Mouse (Mus musculus): Measurements from ENCODE around the gene Mgme1. TPM values are rescaled to one million over a fixed set of nuclear protein-coding genes. Genes with fewer than 3 reads are reported as not detected.

Mgme1 gene
- polyA plus RNA-seq, 1 experiment from 2014 or later, result 17.9 TPM

DNA sequence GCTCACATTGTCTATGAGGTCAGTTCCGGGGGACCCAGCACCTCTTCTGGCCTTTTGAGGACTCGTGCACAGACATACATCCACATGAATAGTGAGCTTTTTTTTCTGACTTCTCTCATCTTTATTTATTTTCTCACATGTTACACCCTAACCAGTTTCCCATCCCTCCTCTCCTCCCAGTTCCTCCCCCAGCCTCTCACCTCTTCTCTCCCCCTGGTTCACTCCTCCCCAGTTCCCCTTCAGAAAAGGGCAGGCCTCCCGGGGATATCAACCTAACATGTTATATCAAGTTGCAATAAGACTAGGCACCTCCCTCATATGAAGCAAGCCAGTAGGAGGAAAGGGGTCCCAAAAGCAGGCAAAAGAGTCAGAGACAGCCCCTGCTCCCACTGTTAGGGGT lies 10.1 kb downstream of the Mgme1 start:
- no peaks in the 10 kb centered on the region for H3K27me3 ChIP-seq
- H3K36me3 ChIP-seq, result peaks cover 22% of the 10 kb centered on the region
- H3K4me3 ChIP-seq (replicated peaks), result no peak overlapping the region
- WGBS, result 67% methylated on average over 3 of the region's 3 CpGs
- no peak overlapping the region for H3K9ac ChIP-seq
- H3K27ac ChIP-seq (replicated peaks), result no peak overlapping the region
- H3K4me1 ChIP-seq, result no peaks in the 10 kb centered on the region
- no peak for ATAC-seq (ENCODE audit: insufficient number of reproducible peaks, low FRiP score, low TSS enrichment, low read depth)
- H3K4me2 ChIP-seq (replicated peaks), result no peak overlapping the region
- no peaks in the 10 kb centered on the region for H3K9me3 ChIP-seq (replicated peaks)

GRCm38 (mm10) chr2:144281417-144281816 lies 11.0 kb downstream of the Mgme1 start:
- Histone ChIP-seq H3K9me3 (replicated peaks) (no peaks in the 10 kb centered on the region), H3K27ac (replicated peaks) (no peak overlapping the region), H3K9ac (no peak overlapping the region), H3K4me3 (replicated peaks) (no peak overlapping the region), H3K36me3 (peaks cover 19% of the 10 kb centered on the region), H3K27me3 (no peaks in the 10 kb centered on the region), H3K4me2 (replicated peaks) (no peak overlapping the region), H3K4me1 (no peaks in the 10 kb centered on the region)
- ATAC-seq (ENCODE audit: insufficient number of reproducible peaks, low FRiP score, low TSS enrichment, low read depth), result no peak
- 61% methylated on average over 3 of the region's 3 CpGs for WGBS

DNA sequence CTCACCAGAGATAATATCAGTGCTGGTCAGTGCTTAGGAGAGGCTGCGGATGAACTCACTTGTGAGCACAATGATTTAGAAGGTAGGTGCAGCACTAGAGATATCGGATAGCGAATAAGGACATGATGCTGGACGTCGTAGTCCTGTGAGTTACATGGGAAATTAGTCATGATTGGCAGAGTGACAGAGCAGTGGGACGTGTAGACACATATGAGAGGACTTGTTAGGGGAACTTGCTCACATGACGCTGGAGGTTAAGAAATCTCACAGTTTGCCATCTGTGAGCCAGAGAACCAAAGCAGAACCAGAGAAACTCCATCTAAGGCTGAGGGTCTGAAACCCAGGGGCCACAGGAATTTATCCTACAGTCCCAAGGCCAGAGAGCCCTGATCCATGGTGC lies 19.9 kb downstream of the Mgme1 start:
- Histone ChIP-seq H3K4me3 (replicated peaks) (no peak overlapping the region), H3K36me3 (no peaks in the 10 kb centered on the region), H3K4me2 (replicated peaks) (no peak overlapping the region), H3K9me3 (replicated peaks) (no peaks in the 10 kb centered on the region), H3K27me3 (no peaks in the 10 kb centered on the region; the same call in 1 of the 2 replicates), H3K27ac (replicated peaks) (no peak overlapping the region), H3K4me1 (no peaks in the 10 kb centered on the region), H3K9ac (no peak overlapping the region)
- ATAC-seq (ENCODE audit: insufficient number of reproducible peaks, low FRiP score, low TSS enrichment, low read depth), result no peak
- 78% methylated on average over 7 of the region's 7 CpGs for WGBS

GRCm38 (mm10) chr2:144291600-144292305 lies 21.3 kb downstream of the Mgme1 start:
- H3K27ac ChIP-seq (replicated peaks), result no peak overlapping the region
- WGBS, result 85% methylated on average over 11 of the region's 11 CpGs

DNA sequence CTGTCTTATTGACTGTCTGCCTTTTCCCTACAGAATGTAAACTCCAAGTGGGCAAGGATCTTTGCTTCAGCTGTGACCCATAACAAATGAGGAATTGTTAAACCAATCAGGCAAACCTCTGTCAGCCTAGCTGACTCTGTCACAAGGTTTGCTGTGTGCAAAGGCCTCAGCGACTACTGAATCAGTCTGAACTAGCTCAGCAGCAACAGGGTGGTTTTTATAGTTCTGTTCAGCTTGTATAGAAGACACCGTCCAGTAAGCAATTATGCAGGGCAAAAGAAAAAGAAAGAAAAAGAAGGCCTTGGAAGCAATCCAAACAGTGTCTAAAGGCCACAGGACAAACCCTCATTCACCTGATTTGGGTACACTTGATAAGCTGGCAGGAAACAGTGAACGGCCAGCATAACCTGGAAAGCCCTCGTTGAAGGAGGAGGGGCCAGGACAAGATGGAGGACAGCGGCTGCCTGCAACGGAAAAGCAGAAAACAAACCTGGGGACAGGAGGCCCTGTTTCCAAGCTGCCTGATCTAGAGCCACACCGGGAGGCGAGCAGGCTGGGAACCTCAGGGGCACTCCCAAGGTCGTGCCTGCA lies 24.8 kb downstream of the Mgme1 start:
- no peak overlapping the region for H3K27ac ChIP-seq (replicated peaks)
- H3K4me1 ChIP-seq, result no peaks in the 10 kb centered on the region
- no peaks in the 10 kb centered on the region for H3K36me3 ChIP-seq
- no peak overlapping the region for H3K9ac ChIP-seq
- H3K27me3 ChIP-seq, result no peaks in the 10 kb centered on the region
- 71% methylated on average over 9 of the region's 9 CpGs for WGBS
- ATAC-seq (ENCODE audit: insufficient number of reproducible peaks, low FRiP score, low TSS enrichment, low read depth), result no peak
- H3K4me3 ChIP-seq (replicated peaks), result no peak overlapping the region
- H3K9me3 ChIP-seq (replicated peaks), result no peaks in the 10 kb centered on the region
- H3K4me2 ChIP-seq (replicated peaks), result no peak overlapping the region

More at GRCm38 (mm10) chr2:144291600-144292305, 21.3 kb downstream of the Mgme1 start:
- Histone ChIP-seq H3K9me3 (replicated peaks) (no peaks in the 10 kb centered on the region), H3K4me3 (replicated peaks) (no peak overlapping the region), H3K27me3 (no peaks in the 10 kb centered on the region; the same call in 1 of the 2 replicates), H3K4me2 (replicated peaks) (no peak overlapping the region), H3K4me1 (no peaks in the 10 kb centered on the region), H3K9ac (no peak overlapping the region), H3K36me3 (no peaks in the 10 kb centered on the region)
- no peak for ATAC-seq (ENCODE audit: insufficient number of reproducible peaks, low FRiP score, low TSS enrichment, low read depth)

DNA sequence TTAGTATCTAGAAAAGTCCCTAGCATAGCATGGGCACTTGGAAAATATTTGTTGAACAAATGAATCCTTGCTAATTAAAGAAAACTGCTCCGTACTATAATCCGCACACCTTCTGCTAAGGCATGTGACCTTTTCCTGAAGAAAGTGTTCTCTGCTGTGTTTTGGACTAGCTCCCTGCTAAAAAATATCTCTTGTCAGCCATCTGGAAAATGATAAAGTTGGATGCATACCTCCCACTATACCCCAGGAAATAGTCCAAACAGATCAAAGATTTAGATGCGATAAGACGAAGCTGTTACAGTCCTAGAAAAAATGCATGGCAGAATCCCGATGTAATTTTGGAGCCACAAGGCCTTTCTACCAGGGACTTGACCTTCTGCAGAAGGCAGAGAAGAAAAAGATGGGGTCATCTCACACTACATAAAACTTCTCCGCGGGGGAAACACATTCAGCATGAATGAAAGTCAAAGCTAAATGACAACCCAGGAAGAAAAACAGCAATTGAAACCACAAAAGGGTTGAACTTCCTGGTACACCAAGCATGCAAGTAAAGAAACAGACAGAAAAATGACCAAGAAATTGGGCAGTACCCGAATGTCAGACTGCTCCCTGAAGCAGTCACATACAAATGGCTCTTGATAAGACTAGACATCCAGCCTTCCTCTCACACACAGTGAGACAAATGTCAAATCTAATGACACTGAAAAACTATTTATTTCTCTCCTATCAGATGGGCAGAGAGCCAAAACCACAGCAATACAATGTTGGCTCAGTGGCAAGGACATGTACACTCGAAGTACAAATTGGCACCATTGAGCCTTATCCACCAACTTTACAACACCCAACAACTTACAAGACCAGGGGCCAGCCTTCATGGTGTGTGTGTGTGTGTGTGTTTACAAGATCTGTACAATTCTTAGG lies 29.5 kb downstream of the Mgme1 start:
- Histone ChIP-seq H3K4me2 (replicated peaks) (no peak overlapping the region), H3K4me1 (no peaks in the 10 kb centered on the region), H3K36me3 (no peaks in the 10 kb centered on the region), H3K9me3 (replicated peaks) (no peaks in the 10 kb centered on the region), H3K4me3 (replicated peaks) (no peak overlapping the region), H3K27ac (replicated peaks) (no peak overlapping the region), H3K9ac (no peak overlapping the region), H3K27me3 (no peaks in the 10 kb centered on the region)
- no peak for ATAC-seq (ENCODE audit: insufficient number of reproducible peaks, low FRiP score, low TSS enrichment, low read depth)
- 66% methylated on average over 9 of the region's 9 CpGs for WGBS

- H3K27me3 ChIP-seq, result no peaks in the 10 kb centered on the region
- no peaks in the 10 kb centered on the region for H3K9me3 ChIP-seq (replicated peaks)
- H3K36me3 ChIP-seq, result no peaks in the 10 kb centered on the region
- no peak for ATAC-seq (ENCODE audit: insufficient number of reproducible peaks, low FRiP score, low TSS enrichment, low read depth)
- 94% methylated on average over 11 of the region's 11 CpGs for whole genome bisulfite sequencing
- H3K27ac ChIP-seq (replicated peaks), result no peak overlapping the region
- H3K4me2 ChIP-seq (replicated peaks), result no peak overlapping the region
- no peak overlapping the region for H3K4me3 ChIP-seq (replicated peaks)
- H3K9ac ChIP-seq, result no peak overlapping the region
- H3K4me1 ChIP-seq, result no peaks in the 10 kb centered on the region
Measured at GRCm38 (mm10) chr2:144301101-144301500, 30.6 kb downstream of the Mgme1 start.

- H3K36me3 ChIP-seq, result no peaks in the 10 kb centered on the region
- no peaks in the 10 kb centered on the region for H3K4me1 ChIP-seq
- no peaks in the 10 kb centered on the region for H3K27me3 ChIP-seq
- 61% methylated on average over 18 of the region's 18 CpGs for WGBS
- no peak overlapping the region for H3K4me3 ChIP-seq (replicated peaks)
- ATAC-seq (ENCODE audit: insufficient number of reproducible peaks, low FRiP score, low TSS enrichment, low read depth), result no peak
- H3K4me2 ChIP-seq (replicated peaks), result no peak overlapping the region
- no peak overlapping the region for H3K9ac ChIP-seq
- no peaks in the 10 kb centered on the region for H3K9me3 ChIP-seq (replicated peaks)
- H3K27ac ChIP-seq (replicated peaks), result no peak overlapping the region
Measured at GRCm38 (mm10) chr2:144305721-144306294, 35.3 kb downstream of the Mgme1 start.

GRCm38 (mm10) chr2:144308561-144308960 lies 38.1 kb downstream of the Mgme1 start:
- no peak overlapping the region for H3K9ac ChIP-seq
- 55% methylated on average over 8 of the region's 8 CpGs for WGBS
- H3K4me3 ChIP-seq (replicated peaks), result no peak overlapping the region
- H3K27me3 ChIP-seq, result no peaks in the 10 kb centered on the region
- no peaks in the 10 kb centered on the region for H3K36me3 ChIP-seq
- H3K9me3 ChIP-seq (replicated peaks), result no peaks in the 10 kb centered on the region
- H3K4me2 ChIP-seq (replicated peaks), result no peak overlapping the region
- no peak overlapping the region for H3K27ac ChIP-seq (replicated peaks)
- H3K4me1 ChIP-seq, result no peaks in the 10 kb centered on the region
- ATAC-seq (ENCODE audit: insufficient number of reproducible peaks, low FRiP score, low TSS enrichment, low read depth), result no peak

DNA sequence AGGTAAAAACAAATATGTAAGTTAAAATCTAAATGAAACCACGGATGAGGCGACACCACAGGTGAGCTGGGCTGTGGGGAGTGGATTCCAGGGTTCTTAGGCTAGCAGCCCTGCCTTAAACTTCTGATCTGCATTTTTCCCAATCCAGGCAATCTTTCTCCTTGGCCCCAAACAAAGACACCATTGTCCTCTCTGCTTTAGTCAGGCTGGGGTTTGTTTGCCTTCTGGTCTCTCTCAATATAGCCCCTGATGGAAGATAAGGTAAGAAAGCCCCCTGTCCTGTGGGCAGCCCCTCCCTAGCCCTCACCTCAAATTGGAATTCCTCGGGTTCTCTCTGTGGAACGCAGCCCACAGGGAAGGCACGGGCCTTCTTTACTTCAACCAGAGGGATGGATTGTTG lies 39.8 kb downstream of the Mgme1 start:
- Histone ChIP-seq H3K4me2 (replicated peaks) (no peak overlapping the region), H3K4me3 (replicated peaks) (no peak overlapping the region), H3K4me1 (no peaks in the 10 kb centered on the region), H3K27ac (replicated peaks) (no peak overlapping the region), H3K9ac (no peak overlapping the region), H3K36me3 (no peaks in the 10 kb centered on the region), H3K9me3 (replicated peaks) (no peaks in the 10 kb centered on the region), H3K27me3 (no peaks in the 10 kb centered on the region)
- 22% methylated on average over 5 of the region's 5 CpGs for WGBS
- no peak for ATAC-seq (ENCODE audit: insufficient number of reproducible peaks, low FRiP score, low TSS enrichment, low read depth)

GRCm38 (mm10) chr2:144311372-144311771 lies 40.9 kb downstream of the Mgme1 start:
- Histone ChIP-seq H3K27me3 (no peaks in the 10 kb centered on the region), H3K9ac (no peak overlapping the region), H3K36me3 (no peaks in the 10 kb centered on the region), H3K4me2 (replicated peaks) (no peak overlapping the region), H3K27ac (replicated peaks) (no peak overlapping the region), H3K4me3 (replicated peaks) (no peak overlapping the region), H3K9me3 (replicated peaks) (no peaks in the 10 kb centered on the region), H3K4me1 (no peaks in the 10 kb centered on the region)
- WGBS, result 85% methylated on average over 2 of the region's 2 CpGs
- ATAC-seq (ENCODE audit: insufficient number of reproducible peaks, low FRiP score, low TSS enrichment, low read depth), result no peak

Data from embryonic facial prominence, embryonic 15.5 days (tissue).